Mouse (Mus musculus) brain, embryonic 18.5 days (tissue): ENCODE measurements around the gene Casp9.
A peak's percentile ranks its signal among the peaks of the same experiment; 100 is the strongest.
"Not testable (repeated sequence)": the region's sequence is repeated elsewhere in the genome, so short reads cannot be mapped to it uniquely, and the experiment has no call there.

Experiments
- DNase-seq: peaks from one replicate; pipeline ENCODE4 v3.0.0-alpha.2; 2012; ENCODE audit warnings: low read depth, low spot score

The Casp9 gene

DNA sequence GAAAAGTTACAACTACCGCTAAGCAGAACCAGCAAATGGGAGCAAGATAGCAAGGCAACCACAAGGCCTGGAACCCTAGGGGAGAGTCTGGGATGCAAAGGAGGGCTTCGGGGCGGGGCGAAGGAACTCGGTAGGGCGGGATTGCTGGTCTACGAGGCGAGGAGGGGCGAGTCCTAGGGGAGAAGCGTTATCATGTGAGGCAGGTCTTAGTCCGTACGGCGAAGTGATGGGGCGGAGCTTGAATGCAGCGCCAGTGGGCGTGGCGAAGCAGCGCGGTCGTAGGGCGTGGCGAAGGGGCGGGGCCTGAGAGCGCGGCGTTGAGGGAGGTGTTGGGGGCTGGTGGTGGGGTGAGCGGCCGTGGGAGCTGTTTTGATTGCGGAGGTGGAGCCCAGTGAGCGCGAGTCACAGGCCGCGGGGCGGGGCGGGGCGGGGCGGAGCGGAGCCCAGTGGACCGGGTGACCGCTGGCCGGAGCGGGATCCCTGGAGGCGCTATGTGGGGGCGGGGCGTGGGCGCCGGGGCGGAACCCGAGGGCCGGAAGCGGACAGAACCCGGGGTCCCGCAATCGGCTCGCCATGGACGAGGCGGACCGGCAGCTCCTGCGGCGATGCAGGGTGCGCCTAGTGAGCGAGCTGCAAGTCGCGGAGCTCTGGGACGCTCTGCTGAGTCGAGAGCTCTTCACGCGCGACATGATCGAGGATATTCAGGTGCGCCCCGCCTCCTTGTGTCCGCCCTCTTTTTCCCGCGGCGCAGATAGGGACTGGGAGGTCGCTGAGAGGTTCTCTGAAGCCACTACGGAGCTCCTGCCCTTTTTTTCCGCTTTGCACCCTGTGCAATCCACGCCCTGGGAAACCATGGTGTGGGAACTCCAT is at the start of gene Casp9:
Casp9 (plus strand) TSS at position 331 of the 870 bp plus-strand sequence.
- peak; percentile 85 for DNase-seq

DNA sequence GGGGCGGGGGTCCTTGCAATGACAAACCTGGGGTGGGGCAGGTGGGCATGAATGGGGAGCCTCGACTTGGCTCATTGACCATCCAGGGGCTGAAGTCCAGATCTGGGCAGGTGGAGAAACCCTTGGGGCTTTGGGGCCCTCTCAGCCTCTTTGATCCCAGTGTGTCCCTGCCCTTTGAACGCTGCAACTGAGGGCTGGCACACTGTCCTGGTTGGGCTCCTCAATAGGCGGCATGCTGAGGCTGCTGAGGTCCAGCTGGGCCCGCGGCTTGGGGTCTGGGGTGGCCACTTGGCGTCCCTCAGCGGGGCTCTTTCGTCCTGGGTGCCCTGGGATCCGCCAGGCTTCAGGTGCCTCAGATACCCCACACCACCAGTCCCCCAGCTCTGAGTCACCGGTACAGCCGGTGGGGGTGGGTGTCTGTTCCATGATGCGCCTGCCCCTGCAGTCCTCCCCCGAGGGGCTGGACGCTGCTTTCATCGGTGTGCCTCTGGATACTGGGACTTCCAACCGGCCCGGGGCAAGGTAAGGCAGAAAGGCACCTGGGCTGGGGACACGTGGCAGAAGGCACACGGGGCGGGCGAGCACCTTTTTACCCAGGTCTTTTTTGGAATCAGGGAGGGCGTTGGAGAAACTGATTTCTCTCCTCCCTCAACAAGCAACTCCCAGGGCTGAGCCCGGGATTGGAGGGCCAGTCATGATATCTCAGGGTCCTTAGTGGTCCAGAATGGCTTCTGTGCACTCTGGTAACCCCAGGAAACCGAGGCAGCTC is 46.6 kb upstream of the Casp9 start, which contains the start of gene Agmat:
Agmat (plus strand) TSS at position 95 of the 769 bp plus-strand sequence.
- no peak for DNase-seq

DNA sequence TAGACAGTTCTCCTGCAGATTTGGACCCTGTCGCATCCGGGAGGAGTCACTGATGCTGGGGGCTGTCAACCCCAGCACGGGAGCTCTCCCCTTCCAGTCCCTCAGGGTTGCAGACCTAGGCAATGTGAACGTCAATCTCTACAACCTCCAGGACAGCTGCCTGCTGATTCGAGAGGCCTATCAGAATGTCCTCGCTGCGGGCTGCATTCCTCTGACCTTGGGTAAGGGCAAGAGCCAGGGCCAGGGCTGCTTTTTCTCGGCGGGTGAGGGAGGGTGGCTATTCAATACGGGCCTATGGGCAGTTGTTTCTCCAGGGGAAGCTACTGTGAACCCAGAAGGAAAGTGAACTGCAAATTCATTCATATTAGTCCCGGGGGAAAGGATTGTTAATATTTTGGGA is 43.9 kb upstream of the Casp9 start:
- no peak for DNase-seq

DNA sequence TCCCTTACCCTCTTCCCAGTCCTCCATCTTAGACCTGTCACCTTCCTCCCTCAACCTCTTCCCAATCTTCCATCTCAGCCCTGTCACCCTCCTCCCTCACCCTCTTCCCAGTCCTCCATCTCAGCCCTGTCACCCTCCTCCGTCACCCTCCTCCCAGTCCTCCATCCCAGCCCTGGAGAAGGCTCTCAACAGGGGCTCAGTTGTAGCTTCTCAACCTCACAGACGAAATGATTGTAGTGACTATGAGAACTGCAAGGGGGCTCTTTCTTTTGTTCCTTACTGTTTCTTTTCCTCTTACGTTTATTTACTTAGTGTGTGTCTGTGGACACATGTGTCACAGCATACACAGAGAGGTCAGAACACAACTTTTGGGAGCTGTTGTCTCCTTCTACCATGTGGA is 42.6 kb upstream of the Casp9 start:
- no peak for DNase-seq

DNA sequence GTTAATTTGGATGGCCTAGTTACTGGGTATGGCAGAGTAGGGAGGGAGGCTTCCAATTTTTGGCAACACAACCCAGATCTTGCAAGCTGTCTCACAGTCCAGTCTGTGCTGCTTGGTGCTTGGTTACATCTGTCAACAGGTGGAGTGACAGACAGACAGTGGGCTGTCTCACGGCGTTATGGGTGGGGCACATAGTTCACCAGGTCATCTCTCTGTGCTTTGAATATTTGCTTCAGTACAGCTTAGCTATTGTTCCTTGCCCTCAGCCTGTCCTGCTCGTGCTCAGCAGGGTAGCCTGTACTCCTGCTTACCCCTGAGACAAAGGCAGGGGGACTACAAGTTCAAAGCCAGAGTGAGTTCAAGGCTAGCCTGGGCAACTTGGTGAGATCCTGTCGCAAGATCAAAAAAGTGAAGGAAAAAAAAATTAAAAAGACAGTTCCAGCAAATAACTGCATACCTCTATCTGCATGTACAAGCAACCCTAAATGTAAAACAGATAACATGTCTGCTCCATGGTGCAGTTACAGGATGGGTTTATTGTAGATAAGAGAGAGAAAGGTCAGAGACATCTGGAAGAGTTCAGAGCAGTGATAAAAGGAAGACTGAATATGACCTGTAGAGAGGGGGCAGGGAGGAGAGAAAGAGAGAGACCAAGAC is 41.9 kb upstream of the Casp9 start:
- no peak for DNase-seq

DNA sequence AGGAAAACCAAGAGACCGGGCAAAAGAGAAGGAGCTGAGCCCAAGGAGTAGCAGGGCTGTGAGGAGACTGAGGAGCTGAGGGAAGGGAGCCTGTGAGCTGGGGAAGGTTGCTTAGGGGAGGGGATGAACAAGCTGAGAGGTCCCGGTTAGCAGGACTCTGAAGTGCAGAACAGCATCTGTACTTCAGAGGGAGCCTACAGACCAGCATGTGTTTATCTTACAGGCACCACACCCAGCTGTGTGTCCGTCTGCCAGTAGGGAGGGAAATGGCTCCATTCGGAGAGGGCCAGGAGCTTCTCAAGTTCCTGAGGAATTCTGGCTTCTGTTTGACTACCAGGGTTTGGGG is 41.4 kb upstream of the Casp9 start:
- no peak for DNase-seq

DNA sequence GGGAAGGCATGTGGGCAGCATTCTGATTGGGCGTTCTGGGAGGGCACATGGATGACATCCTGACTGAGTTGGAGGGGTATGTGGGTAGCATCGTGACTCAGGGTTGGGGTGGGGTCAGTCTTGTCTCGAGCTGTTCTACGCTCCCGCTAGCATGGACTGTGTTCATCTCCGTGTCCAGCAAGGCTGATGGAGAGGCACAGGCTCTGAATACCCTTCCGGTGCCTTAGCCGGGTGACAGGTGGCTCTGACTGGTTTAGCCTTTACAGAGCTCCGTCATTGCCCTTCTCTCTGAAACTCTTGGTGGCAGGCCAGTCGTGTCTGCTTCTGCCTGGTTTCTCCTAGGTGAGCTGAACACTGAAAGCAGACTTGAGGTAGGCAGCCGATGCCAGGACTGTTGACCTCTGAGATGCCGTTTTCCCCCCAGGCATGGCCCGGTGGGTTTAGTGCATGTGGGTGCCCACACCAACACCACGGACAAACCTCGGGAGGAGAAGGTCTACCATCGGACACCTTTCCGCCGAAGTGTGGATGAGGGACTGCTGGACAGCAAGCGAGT is 38.0 kb upstream of the Casp9 start:
- DNase-seq, result no peak

DNA sequence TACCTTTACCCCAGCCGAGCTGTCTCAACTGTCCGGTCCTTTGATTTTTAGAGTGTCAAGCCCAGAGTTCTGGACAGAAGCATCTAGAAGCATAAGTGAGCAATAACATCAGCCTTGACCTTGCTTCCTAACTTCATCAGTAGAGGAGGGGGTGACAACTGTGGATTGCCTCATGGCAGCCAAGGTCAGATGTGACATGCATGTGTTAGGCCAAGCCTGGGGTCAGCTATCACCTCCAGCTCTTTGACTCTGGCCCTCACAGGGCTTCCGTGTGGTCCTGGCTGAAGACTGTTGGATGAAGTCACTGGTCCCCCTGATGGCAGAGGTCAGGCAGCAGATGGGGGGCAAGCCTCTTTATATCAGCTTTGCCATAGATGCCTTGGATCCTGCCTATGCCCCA is 36.3 kb upstream of the Casp9 start:
- DNase-seq, result no peak

DNA sequence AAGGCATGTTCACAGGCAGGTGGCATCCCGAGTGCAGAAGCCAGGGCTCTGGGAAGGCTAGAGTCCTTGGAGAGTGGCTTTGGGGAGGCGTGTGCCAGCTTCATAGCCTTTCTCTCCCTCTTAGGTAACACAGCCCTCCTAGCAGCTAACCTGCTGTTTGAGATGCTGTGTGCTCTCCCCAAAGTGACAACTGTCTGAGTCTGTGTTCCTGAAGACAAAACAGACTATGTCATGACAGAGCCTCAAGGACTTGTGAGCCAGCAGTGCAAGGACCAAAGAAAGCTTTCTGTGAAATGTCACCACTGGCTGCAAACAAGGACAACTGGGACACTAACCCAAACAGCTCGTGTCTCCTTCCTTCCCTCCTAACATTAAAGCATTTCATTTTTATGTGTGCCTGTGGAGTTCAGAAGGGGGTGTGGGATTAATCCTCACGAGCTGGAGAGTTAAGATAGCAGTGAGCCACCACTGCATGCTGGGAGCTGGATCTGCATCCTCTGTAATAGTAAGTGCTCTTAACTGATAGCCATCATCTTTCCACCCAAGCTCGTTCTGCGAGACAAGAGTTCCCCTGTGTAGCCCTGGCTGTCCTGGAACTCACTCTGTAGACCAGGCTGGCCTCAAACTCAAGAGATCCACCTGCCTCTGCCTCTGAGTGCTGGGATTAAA is 34.4 kb upstream of the Casp9 start:
- no peak for DNase-seq

DNA sequence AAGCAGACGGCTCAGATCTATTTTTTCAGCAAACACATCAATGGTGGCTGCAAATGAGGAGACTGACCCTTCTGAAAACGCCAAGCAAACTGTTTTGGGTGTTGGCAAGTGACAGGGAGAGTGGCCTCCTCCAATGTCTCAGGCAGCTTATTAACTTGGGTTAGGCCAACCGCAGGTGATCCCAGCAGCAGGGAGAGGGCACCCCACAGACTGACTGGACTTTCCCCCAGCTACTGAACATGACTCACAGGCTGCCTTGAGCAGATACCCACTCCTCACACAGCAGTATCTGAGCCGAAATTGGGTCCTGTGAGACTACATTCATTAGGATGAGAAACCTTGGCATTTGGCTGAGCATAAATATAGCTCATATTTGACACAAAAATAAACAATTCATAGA is 32.5 kb upstream of the Casp9 start:
- no peak for DNase-seq

DNA sequence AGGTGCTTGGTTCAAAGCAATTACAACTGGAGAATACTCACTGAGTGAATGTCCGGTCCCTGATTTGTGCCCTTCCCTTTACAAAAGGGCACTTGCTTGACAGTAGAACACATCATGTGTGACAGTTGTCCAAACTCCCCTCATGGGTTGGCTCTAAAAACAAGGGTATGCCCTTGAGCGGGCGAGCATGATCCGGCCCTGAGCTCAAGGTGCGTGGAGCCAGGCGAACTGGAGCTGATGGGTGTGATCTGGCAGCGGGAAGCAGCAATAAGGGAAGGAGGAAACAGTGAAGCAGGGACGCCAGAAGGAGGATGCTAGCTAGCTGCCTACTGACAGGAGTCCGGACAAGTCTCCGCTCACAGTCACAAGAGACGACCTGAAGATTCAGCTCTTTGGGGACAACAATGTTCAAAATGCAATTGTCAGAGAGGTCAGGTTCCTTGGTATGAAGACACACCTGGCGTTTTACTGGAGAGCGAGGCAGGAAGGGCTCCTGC is 31.3 kb upstream of the Casp9 start:
- no peak for DNase-seq

DNA sequence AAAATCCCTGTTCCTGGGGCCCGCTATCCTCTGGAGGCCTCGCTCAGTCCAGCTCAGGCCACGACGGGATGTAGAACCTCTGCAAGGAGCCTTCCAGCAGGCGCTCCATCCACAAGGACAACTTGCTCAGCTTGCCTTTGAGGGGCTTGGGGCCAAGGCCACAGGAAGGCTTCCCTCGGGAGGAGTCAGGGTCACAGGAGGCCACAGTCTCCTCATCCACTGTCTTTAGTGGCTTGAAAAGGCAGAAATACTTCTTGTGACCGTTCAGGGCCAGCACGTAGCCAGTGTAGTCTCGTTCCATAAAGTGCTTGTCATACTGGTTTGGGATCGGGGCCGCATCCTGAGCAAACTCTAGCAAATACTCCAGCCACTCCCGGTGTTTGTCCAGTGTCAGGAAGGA is 29.9 kb upstream of the Casp9 start:
- no peak for DNase-seq

DNA sequence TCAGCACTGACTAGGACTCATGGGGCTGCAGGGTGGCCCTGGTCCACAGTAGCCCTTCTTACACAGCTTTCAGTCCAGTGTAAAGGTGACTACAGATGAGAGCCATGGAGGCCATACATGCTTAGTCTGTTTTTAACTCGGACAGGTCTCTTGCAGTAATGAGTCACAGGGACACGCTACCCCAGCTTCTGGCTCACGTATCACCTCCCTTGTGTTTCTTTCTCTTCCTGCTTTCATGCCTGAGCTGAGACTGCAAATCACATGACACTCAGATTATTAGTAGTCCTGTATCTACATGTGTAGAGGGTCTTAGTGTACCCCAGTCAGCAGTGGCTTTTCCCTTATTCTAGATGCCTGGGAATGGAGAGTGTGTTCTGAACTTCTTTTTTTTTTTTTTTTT is 28.4 kb upstream of the Casp9 start:
- no peak for DNase-seq

DNA sequence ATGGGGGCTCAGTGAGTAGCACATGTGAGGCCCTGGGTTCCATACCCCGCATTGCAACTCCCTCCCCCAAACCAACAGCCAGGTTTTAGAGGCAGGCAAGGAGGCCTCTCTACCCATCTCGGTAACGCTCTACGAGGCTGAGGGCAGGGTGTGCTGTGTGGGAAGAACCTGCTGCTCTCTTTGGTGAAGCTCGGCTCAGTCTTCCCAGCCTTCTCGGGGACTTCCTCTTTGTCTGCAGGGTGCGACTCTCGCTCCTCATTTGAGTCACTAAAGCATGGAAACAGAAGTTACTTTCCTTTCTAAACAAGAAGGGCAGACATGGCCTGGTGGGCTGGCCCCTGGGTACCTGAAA is 27.1 kb upstream of the Casp9 start:
- DNase-seq, result no peak

DNA sequence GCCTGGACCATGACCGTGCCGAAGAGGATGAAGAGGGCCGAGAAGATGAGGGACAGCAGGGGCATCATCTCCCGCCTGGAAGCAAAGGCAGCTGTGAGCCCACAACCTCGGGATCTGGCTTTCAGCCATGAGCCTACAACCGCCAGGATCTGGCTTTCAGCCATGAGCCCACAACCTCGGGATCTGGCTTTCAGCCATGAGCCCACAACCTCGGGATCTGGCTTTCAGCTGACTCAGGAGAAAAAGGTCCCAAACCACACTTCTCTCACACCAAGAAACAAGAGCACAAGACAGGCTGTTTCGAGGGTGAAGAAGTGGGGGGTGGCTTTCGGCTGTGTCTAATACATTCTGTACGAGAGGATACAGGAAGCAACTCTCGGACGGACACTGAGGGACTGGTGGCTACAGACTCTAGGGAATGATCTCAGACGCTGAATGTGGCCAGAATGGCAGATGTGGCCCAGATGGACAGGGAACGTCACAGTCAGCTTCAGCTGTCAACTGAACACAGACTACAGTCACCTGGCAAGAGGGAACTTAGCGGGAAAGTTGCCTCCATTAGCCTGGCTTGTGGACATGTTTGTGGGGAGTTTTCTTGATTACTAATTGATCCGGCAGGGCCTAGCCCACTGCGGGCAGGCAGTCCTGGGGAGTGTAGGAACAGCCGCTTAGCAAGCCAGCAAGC is 26.6 kb upstream of the Casp9 start:
- peak; percentile 26 for DNase-seq

DNA sequence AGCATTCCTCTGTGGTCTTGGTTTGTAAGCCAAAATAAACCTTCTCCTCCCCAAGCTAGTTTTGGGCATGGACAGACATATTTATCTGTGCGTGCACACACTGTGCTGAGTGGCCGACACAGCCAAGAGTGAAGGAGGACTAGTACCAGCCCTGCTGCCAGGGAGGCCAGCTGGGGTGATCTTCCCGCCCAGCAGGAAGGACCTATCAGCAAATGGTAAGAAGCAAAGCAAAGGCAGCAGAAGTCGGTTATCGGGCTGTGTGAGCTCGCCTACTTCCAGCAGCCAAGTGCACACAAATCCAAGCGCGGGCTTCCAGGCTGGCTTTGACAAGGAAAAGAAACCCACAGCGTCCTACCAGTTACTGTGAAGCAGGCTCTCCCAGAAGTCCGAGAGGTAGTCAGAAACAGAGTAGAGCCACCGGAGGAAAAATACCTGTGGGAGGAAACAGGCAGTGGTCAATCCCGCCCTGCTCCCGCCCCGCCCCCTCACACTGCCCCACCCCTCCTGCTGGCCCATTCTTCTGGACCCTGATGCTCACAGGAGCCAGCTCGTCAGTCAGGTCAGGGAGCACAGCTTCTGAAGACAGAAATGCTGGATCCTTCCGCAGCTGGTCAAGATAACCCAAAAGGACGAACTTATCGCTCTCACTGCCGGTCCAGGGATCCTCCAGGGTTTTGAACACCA is 25.9 kb upstream of the Casp9 start:
- DNase-seq, result no peak

DNA sequence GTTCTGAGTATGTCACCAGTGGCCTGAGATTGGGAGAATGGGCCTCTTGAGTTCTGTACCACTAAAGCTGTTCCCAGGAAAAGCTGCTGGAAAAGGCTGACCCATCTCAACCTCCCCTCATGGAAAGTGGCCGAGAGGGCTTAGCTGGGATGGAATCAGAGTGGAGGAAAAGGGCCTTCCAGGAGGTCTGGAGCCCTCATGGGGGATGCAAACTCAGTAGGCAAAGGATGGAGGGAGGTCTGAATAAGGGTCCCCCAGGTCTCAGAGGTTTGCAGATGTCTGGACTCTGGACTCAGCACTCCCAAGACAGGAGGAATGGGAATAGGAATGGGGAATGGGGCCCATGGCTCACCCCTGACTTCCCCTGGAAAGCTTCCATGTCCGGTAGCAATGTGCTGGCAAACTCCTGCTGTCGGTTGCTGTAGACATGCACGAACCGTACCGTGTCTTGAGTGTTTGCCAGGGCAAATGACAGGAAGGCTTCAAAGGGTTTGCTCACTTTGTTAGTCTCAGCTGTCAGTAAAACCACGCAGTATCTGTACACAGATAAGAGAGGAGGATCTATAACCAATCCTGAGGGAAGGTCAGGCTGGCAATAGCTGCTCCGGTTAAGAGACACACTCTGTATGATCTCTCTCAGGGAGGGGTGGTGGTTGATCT is 23.8 kb upstream of the Casp9 start:
- DNase-seq, result no peak

DNA sequence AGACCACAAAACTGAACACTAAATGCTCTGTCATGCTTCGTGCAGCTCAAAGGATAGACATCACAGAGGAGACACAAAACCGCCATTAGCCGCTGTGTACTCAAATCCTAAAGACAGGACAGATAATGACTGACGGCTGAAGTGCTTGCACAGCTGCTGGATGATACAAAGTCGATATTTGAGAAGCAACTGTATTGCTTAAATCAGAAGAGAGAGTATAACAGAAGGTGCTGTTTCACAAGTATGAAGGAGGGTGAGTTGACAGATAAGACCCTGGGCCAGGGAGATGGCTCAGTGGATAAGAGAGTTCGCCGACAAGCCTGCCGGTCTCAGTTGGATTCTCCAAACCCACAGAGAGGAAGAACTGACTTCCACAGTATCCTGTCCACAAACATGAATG is 21.6 kb upstream of the Casp9 start:
- DNase-seq, result no peak

DNA sequence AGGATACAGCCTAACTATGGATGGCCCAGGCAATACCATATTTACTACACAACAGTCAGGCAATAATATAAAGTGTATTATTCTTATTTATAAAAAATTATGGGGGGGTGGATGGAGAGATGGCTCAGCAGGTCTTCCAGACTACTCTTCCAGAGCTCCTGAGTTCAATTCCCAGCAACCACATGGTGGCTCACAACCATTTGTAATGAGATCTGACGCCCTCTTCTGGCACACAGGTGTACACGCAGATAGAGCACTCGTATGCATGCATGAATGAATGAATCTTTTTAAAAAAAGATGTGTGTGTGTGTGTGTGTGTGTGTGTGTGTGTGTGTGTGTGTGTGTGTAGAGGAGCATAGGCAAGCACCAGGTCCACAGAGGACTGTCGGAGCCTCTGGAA is 20.4 kb upstream of the Casp9 start:
- DNase-seq, result not testable (repeated sequence)

DNA sequence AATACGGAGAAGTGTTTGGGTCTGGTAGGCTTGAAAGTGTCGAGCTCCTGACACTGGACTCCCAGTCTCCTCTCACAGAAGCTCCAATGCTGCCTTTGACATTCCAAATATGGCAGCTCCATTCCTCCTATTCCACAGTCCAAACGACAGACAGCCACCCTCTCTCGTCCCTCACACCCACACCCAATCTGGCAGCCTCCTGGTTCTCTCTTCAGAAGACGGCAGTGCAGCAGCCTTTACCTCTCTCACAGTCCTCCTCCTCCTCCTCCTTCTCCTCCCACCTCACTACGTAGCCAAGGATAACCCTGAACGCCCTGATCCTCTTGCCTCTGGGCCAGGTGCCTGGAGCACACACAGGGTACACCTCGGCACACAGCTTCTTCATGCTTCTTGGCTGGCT is 13.6 kb upstream of the Casp9 start:
- DNase-seq, result no peak
